In the genomic region with DNA sequence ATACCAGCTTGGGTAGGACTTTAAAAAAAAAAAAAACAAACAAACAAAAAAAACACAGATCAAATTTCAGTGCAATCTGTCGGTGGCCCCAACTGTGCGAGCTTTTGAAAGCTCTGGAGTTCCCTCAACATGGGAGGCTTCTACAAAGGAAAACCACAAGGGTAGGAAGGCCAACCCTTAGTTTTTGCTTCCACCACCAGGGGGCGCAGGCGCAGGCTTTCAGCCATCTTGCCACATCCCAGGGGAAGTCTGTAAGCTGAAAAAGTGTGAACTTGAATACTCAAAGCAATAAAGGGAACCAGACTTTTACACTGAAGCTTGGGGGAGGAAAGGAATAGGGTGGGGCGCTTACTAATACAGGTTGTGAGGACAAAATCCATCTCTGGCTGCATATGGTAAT, we compare ENCODE assay signal across 9 mouse cellular contexts. TPM values are rescaled to one million over a fixed set of nuclear protein-coding genes. Genes with fewer than 3 reads are reported as not detected.
DNase-seq lines count a peak whose midpoint lies in the region; ATAC-seq and TF ChIP-seq lines count a peak whose summit lies in the region.
"Had no signal": no experiment of that assay in that cellular context is flagged by ENCODE, and none has a peak within 500 bp of the region (broad histone marks: within the 10 kb centered on the region; RNA-seq: fewer than 3 reads in every experiment).

No protein-coding gene starts in this region.

- no peak for TF ChIP-seq POLR2A in kidney, adult 2 months (IDR thresholded peaks at IDR 0.05; ENCODE audit: low read depth, low read length)
- no peak for TF ChIP-seq POLR2A in olfactory bulb, adult 2 months (IDR thresholded peaks at IDR 0.05; ENCODE audit: insufficient read depth, low read depth, low read length)

- intact Hi-C loops in left cerebral cortex, postnatal 36 days (cut with DNase I), result no loop called here

- H3K27me3 ChIP-seq in kidney, adult 2 months (replicated peaks; ENCODE audit: control insufficient read depth, insufficient read depth, low read length), result no peaks in the 10 kb centered on the region
- no peaks in the 10 kb centered on the region for H3K27me3 ChIP-seq in kidney, embryonic 16.5 days (ENCODE audit: insufficient read depth, low read length)
- no peaks in the 10 kb centered on the region for H3K27me3 ChIP-seq in heart, embryonic 10.5 days (ENCODE audit: insufficient read depth, poor library complexity, severe bottlenecking)

- WGBS in kidney, adult 2 months, result 37% methylated on average over 5 of the region's 5 CpGs
- 33% methylated on average over 5 of the region's 5 CpGs for WGBS in kidney, embryonic 16.5 days
- 35% methylated on average over 5 of the region's 5 CpGs for WGBS in heart, embryonic 10.5 days
- WGBS in olfactory bulb, adult 2 months, result 38% methylated on average over 5 of the region's 5 CpGs

- ATAC-seq in kidney, embryonic 16.5 days (ENCODE audit: low FRiP score, low TSS enrichment), result no peak
- peak; percentile 80 for ATAC-seq in common myeloid progenitor, adult 5-6 weeks (replicated peaks; ENCODE audit: low read depth, poor library complexity, severe bottlenecking)

- no peak overlapping the region for H3K4me2 ChIP-seq in kidney, embryonic 16.5 days (replicated peaks; ENCODE audit: low read depth, low read length)

- H3K9ac ChIP-seq in kidney, embryonic 16.5 days (replicated peaks; ENCODE audit: low read length), result no peak overlapping the region

- peak; percentile 54 for DNase-seq in kidney, adult 2 months
- DNase-seq in adipocyte (ENCODE audit: low spot score), result peak; percentile 64
- peak; percentile 88 for DNase-seq in heart, embryonic 10.5 days (ENCODE audit: low spot score)
- peak; percentile 11 to 32 for DNase-seq in left cerebral cortex, postnatal 36 days (ENCODE audit: low spot score in 2 of 2)
- peak; percentile 77 for DNase-seq in thymus, postnatal 14 days

- no peak overlapping the region for H3K4me3 ChIP-seq in kidney, adult 2 months (ENCODE audit: insufficient read depth, low read depth, low read length)
- no peak overlapping the region for H3K4me3 ChIP-seq in kidney, embryonic 16.5 days (ENCODE audit: low read length)
- no peak overlapping the region for H3K4me3 ChIP-seq in heart, embryonic 10.5 days
- H3K4me3 ChIP-seq in olfactory bulb, adult 2 months (ENCODE audit: insufficient read depth, low read depth, low read length), result no peak overlapping the region
- H3K4me3 ChIP-seq: myocyte had no signal

- TF ChIP-seq CTCF in kidney, adult 2 months (conservative IDR thresholded peaks at IDR 0.05; ENCODE audit: insufficient read depth, insufficient read length, low read depth, low read length), result peak; percentile 70
- peak; percentile 44; the same call in 1 of the 2 replicates for TF ChIP-seq CTCF in olfactory bulb, adult 2 months (IDR thresholded peaks at IDR 0.05; ENCODE audit: insufficient read depth, low read depth, low read length)

- no peaks in the 10 kb centered on the region for H3K36me3 ChIP-seq in kidney, adult 2 months (ENCODE audit: control insufficient read depth, insufficient read depth, low read length)
- no peaks in the 10 kb centered on the region for H3K36me3 ChIP-seq in kidney, embryonic 16.5 days (ENCODE audit: insufficient read depth, low read length)
- H3K36me3 ChIP-seq in heart, embryonic 10.5 days, result no peaks in the 10 kb centered on the region

- no peaks in the 10 kb centered on the region for H3K9me3 ChIP-seq in kidney, embryonic 16.5 days (ENCODE audit: low read length)
- no peaks in the 10 kb centered on the region for H3K9me3 ChIP-seq in heart, embryonic 10.5 days

- H3K27ac ChIP-seq in kidney, adult 2 months (ENCODE audit: insufficient read depth, low read depth, low read length), result no peak overlapping the region
- no peak overlapping the region for H3K27ac ChIP-seq in kidney, embryonic 16.5 days (ENCODE audit: low read length)
- H3K27ac ChIP-seq in heart, embryonic 10.5 days, result no peak overlapping the region
- no peak overlapping the region for H3K27ac ChIP-seq in olfactory bulb, adult 2 months (ENCODE audit: insufficient read depth, low read depth, low read length)

- H3K4me1 ChIP-seq in kidney, adult 2 months (ENCODE audit: control insufficient read depth, insufficient read depth, low read length), result no peaks in the 10 kb centered on the region
- no peaks in the 10 kb centered on the region for H3K4me1 ChIP-seq in kidney, embryonic 16.5 days (ENCODE audit: insufficient read depth, low read length)
- peaks cover 24% of the 10 kb centered on the region for H3K4me1 ChIP-seq in heart, embryonic 10.5 days
- peaks cover 6% of the 10 kb centered on the region; the same call in 1 of the 2 replicates for H3K4me1 ChIP-seq in olfactory bulb, adult 2 months (ENCODE audit: control insufficient read depth, insufficient read depth, low read length)

RNA-seq across cellular contexts. Expression of a gene that starts 1.0 kb away (rescaled TPM):
- polyA plus RNA-seq in kidney, adult 2 months (2012; rRNA removed), result not detected in 2 replicates
- polyA plus RNA-seq in kidney, embryonic 16.5 days (2015; fragmentation: Nextera tagmentation; extraction: Ambion mirVana), result not detected in 2 replicates
- total RNA-seq in common myeloid progenitor, adult 5-6 weeks (2017), result not detected in 2 replicates
- polyA plus RNA-seq in heart, embryonic 10.5 days (2016; fragmentation: Nextera tagmentation; extraction: Ambion mirVana), result not detected in 2 replicates
- total RNA-seq in left cerebral cortex, postnatal 36 days (2021), result not detected
- not detected in 2 replicates for polyA plus RNA-seq in olfactory bulb, adult 2 months (2012; ENCODE audit: insufficient read depth, insufficient read length, low replicate concordance, missing spikeins)
- polyA plus RNA-seq: myocyte had no signal

RNA-seq across cellular contexts. Expression of a gene that starts 4.0 kb away (rescaled TPM):
- 4.7 and 5.7 TPM in 2 replicates for polyA plus RNA-seq in kidney, adult 2 months (2012; rRNA removed)
- 1.1 and 2.5 TPM in 2 replicates for polyA plus RNA-seq in kidney, embryonic 16.5 days (2015; fragmentation: Nextera tagmentation; extraction: Ambion mirVana)
- not detected in 2 replicates for total RNA-seq in common myeloid progenitor, adult 5-6 weeks (2017)
- 3.7 and 5.8 TPM in 2 replicates for polyA plus RNA-seq in heart, embryonic 10.5 days (2016; fragmentation: Nextera tagmentation; extraction: Ambion mirVana)
- total RNA-seq in left cerebral cortex, postnatal 36 days (2021), result not detected
- polyA plus RNA-seq in olfactory bulb, adult 2 months (2012; ENCODE audit: insufficient read depth, insufficient read length, low replicate concordance, missing spikeins), result not detected in 2 replicates

RNA-seq across cellular contexts. Expression of a gene that starts 39.2 kb away (rescaled TPM):
- not detected in 2 replicates for polyA plus RNA-seq in kidney, adult 2 months (2012; rRNA removed)
- polyA plus RNA-seq in kidney, embryonic 16.5 days (2015; fragmentation: Nextera tagmentation; extraction: Ambion mirVana), result not detected in 2 replicates
- total RNA-seq in common myeloid progenitor, adult 5-6 weeks (2017), result not detected in 2 replicates
- polyA plus RNA-seq in heart, embryonic 10.5 days (2016; fragmentation: Nextera tagmentation; extraction: Ambion mirVana), result not detected in 2 replicates
- not detected for total RNA-seq in left cerebral cortex, postnatal 36 days (2021)
- not detected in 2 replicates for polyA plus RNA-seq in olfactory bulb, adult 2 months (2012; ENCODE audit: insufficient read depth, insufficient read length, low replicate concordance, missing spikeins)
- polyA plus RNA-seq: myocyte had no signal

RNA-seq across cellular contexts. Expression of a gene that starts 52.9 kb away (rescaled TPM):
- polyA plus RNA-seq in kidney, adult 2 months (2012; rRNA removed), result not detected in 2 replicates
- not detected in 2 replicates for polyA plus RNA-seq in kidney, embryonic 16.5 days (2015; fragmentation: Nextera tagmentation; extraction: Ambion mirVana)
- not detected in 2 replicates for total RNA-seq in common myeloid progenitor, adult 5-6 weeks (2017)
- polyA plus RNA-seq in heart, embryonic 10.5 days (2016; fragmentation: Nextera tagmentation; extraction: Ambion mirVana), result not detected in 2 replicates
- not detected for total RNA-seq in left cerebral cortex, postnatal 36 days (2021)
- not detected in 2 replicates for polyA plus RNA-seq in olfactory bulb, adult 2 months (2012; ENCODE audit: insufficient read depth, insufficient read length, low replicate concordance, missing spikeins)

Comparison
In these comparisons a context has a peak if more than half of its experiments do, and no peak if none do; other contexts are left out.
1. DNase-seq: peak in every context shown above with its lines; median percentile 88 in heart, embryonic 10.5 days; 77 in thymus, postnatal 14 days; 64 in adipocyte; 54 in kidney, adult 2 months; 22 in left cerebral cortex, postnatal 36 days.